Mouse (Mus musculus) erythroblast, embryonic 14.5 days (primary cell): Measurements from ENCODE around the gene Suv39h1. TPM values are rescaled to one million over a fixed set of nuclear protein-coding genes. Genes with fewer than 3 reads are reported as not detected.
"Not testable (repeated sequence)": the region's sequence is repeated elsewhere in the genome, so short reads cannot be mapped to it uniquely, and the experiment has no call there.

Source experiments
- H3K27me3 ChIP-seq: 2 replicates; pipeline ENCODE4 v1.6.1; 2012; ENCODE audit warnings: inconsistent platforms; ENCODE audit not compliant: control insufficient read depth
- H3K36me3 ChIP-seq: 2 replicates; pipeline ENCODE4 v1.6.1; 2012; ENCODE audit warnings: mild to moderate bottlenecking, inconsistent platforms; ENCODE audit not compliant: control insufficient read depth
- H3K4me1 ChIP-seq: 2 replicates; pipeline ENCODE4 v1.6.1; 2012; ENCODE audit warnings: inconsistent platforms; ENCODE audit not compliant: control insufficient read depth
- H3K4me3 ChIP-seq: replicated peaks from 2 replicates; pipeline ENCODE3; 2012; ENCODE audit warnings: moderate library complexity, mild to moderate bottlenecking, inconsistent platforms
- H3K9me3 ChIP-seq: 2 replicates; pipeline ENCODE4 v1.6.1; 2012; ENCODE audit warnings: low read length, inconsistent platforms, mixed read lengths; ENCODE audit not compliant: control insufficient read depth
- GATA1 ChIP-seq: IDR thresholded peaks from 2 replicates; pipeline ENCODE4 v1.6.1; 2012; ENCODE audit warnings: low read length, inconsistent platforms, mixed read lengths
- TAL1 ChIP-seq: IDR thresholded peaks from 3 replicates; pipeline ENCODE4 v1.6.1; 2012; ENCODE audit warnings: low read length, inconsistent platforms, mixed read lengths
- polyA plus RNA-seq: library from polyadenylated mRNA; stranded (reverse); fragments of >175 nt; gene quantifications from 2 replicates; pipeline ENCODE4 v1.2.3, GENCODE M21; 2012

The Suv39h1 gene
- polyA plus RNA-seq, 1 experiment: 1.1 TPM

GRCm38 (mm10) chrX:8033009-8033408, 41.6 kb downstream of the Suv39h1 start:
- Histone ChIP-seq H3K4me3 (no peak overlapping the region), H3K36me3 (no peaks in the 10 kb centered on the region), H3K9me3 (no peaks in the 10 kb centered on the region), H3K27me3 (no peaks in the 10 kb centered on the region; the same call in 1 of the 2 replicates), H3K4me1 (no peaks in the 10 kb centered on the region)
- TF ChIP-seq TAL1 (no peak), GATA1 (no peak)

GRCm38 (mm10) chrX:8026811-8027210, 47.7 kb downstream of the Suv39h1 start:
- TF ChIP-seq GATA1 (no peak), TAL1 (no peak)
- H3K4me1 ChIP-seq: no peaks in the 10 kb centered on the region

GRCm38 (mm10) chrX:8024795-8025194, 49.8 kb downstream of the Suv39h1 start:
- Histone ChIP-seq H3K27me3 (no peaks in the 10 kb centered on the region), H3K4me3 (no peak overlapping the region), H3K4me1 (no peaks in the 10 kb centered on the region), H3K9me3 (no peaks in the 10 kb centered on the region), H3K36me3 (no peaks in the 10 kb centered on the region)
- TF ChIP-seq GATA1 (no peak), TAL1 (no peak)

More at GRCm38 (mm10) chrX:8026811-8027210, 47.7 kb downstream of the Suv39h1 start:
- no peaks in the 10 kb centered on the region for H3K9me3 ChIP-seq
- no peak overlapping the region for H3K4me3 ChIP-seq
- no peaks in the 10 kb centered on the region for H3K36me3 ChIP-seq
- no peaks in the 10 kb centered on the region; the same call in 1 of the 2 replicates for H3K27me3 ChIP-seq

GRCm38 (mm10) chrX:8020111-8020778, 54.3 kb downstream of the Suv39h1 start:
- H3K36me3 ChIP-seq: no peaks in the 10 kb centered on the region
- H3K4me3 ChIP-seq: no peak overlapping the region
- no peaks in the 10 kb centered on the region for H3K9me3 ChIP-seq
- no peaks in the 10 kb centered on the region for H3K27me3 ChIP-seq
- no peaks in the 10 kb centered on the region for H3K4me1 ChIP-seq
- TF ChIP-seq GATA1 (no peak), TAL1 (no peak)

GRCm38 (mm10) chrX:8018286-8018685, 56.3 kb downstream of the Suv39h1 start, which contains the start of gene Glod5:
Glod5 (minus strand) TSS chrX:8018492.
- Histone ChIP-seq H3K9me3 (no peaks in the 10 kb centered on the region), H3K36me3 (no peaks in the 10 kb centered on the region), H3K4me1 (no peaks in the 10 kb centered on the region), H3K27me3 (no peaks in the 10 kb centered on the region), H3K4me3 (no peak within 1 kb of the TSS)
- TF ChIP-seq GATA1 (no peak), TAL1 (no peak)

- TF ChIP-seq GATA1 (no peak), TAL1 (no peak)
- no peaks in the 10 kb centered on the region for H3K27me3 ChIP-seq
- H3K9me3 ChIP-seq: no peaks in the 10 kb centered on the region
Observed at GRCm38 (mm10) chrX:8017142-8017541, 57.4 kb downstream of the Suv39h1 start.

GRCm38 (mm10) chrX:8015675-8016074, 58.9 kb downstream of the Suv39h1 start:
- H3K27me3 ChIP-seq, H3K4me3 ChIP-seq, H3K36me3 ChIP-seq, H3K4me1 ChIP-seq, H3K9me3 ChIP-seq: not testable (repeated sequence)

More at GRCm38 (mm10) chrX:8017142-8017541, 57.4 kb downstream of the Suv39h1 start:
- no peak overlapping the region for H3K4me3 ChIP-seq
- no peaks in the 10 kb centered on the region for H3K36me3 ChIP-seq
- no peaks in the 10 kb centered on the region for H3K4me1 ChIP-seq

- H3K36me3 ChIP-seq: no peaks in the 10 kb centered on the region
- TF ChIP-seq GATA1 (no peak), TAL1 (no peak)
- peaks cover 4% of the 10 kb centered on the region for H3K4me1 ChIP-seq
- H3K9me3 ChIP-seq: no peaks in the 10 kb centered on the region
- no peaks in the 10 kb centered on the region for H3K27me3 ChIP-seq
- H3K4me3 ChIP-seq: no peak overlapping the region
Observed at GRCm38 (mm10) chrX:8013569-8014314, 60.8 kb downstream of the Suv39h1 start.

GRCm38 (mm10) chrX:8013157-8013556, 61.4 kb downstream of the Suv39h1 start:
- no peak for TF ChIP-seq GATA1
- H3K4me1 ChIP-seq: peaks cover 9% of the 10 kb centered on the region
- no peaks in the 10 kb centered on the region for H3K9me3 ChIP-seq
- no peaks in the 10 kb centered on the region for H3K36me3 ChIP-seq
- no peaks in the 10 kb centered on the region for H3K27me3 ChIP-seq
- no peak overlapping the region for H3K4me3 ChIP-seq

Other genes with a start within 250 kb of the Suv39h1 start
- 36.0 and 44.0 TPM in 2 replicates for gene Otud5, start 233.4 kb downstream of the Suv39h1 start, polyA plus RNA-seq
- gene Pim2, start 196.5 kb downstream of the Suv39h1 start, polyA plus RNA-seq: 0.60 and 0.94 TPM in 2 replicates
- 4.4 and 4.8 TPM in 2 replicates for gene Slc35a2, start 190.7 kb downstream of the Suv39h1 start, polyA plus RNA-seq
- 14.0 and 16.6 TPM in 2 replicates for gene Pqbp1, start 175.5 kb downstream of the Suv39h1 start, polyA plus RNA-seq
- 22.8 and 32.9 TPM in 2 replicates for gene Timm17b, start 175.4 kb downstream of the Suv39h1 start, polyA plus RNA-seq
- gene Gm10491, start 166.9 kb downstream of the Suv39h1 start, polyA plus RNA-seq: not detected in 2 replicates
- gene Gm10490, start 165.2 kb downstream of the Suv39h1 start, polyA plus RNA-seq: not detected in 2 replicates
- 0.02 TPM in 1 of 2 replicates, not detected in the other for gene Pcsk1n, start 154.9 kb downstream of the Suv39h1 start, polyA plus RNA-seq
- 0.06 TPM in 1 of 2 replicates, not detected in the other for gene Eras, start 146.2 kb downstream of the Suv39h1 start, polyA plus RNA-seq
- gene Hdac6, start 126.9 kb downstream of the Suv39h1 start, polyA plus RNA-seq: 0.57 and 0.97 TPM in 2 replicates
- 36.7 and 43.1 TPM in 2 replicates for gene Gata1, start 96.7 kb downstream of the Suv39h1 start, polyA plus RNA-seq
- not detected in 2 replicates for gene Glod5, start 56.3 kb downstream of the Suv39h1 start, polyA plus RNA-seq
- 2.2 and 2.8 TPM in 2 replicates for gene Was, start 15.7 kb upstream of the Suv39h1 start, polyA plus RNA-seq
- 0.95 and 1.1 TPM in 2 replicates for gene Wdr13, start 58.1 kb upstream of the Suv39h1 start, polyA plus RNA-seq
- gene Rbm3, start 71.1 kb upstream of the Suv39h1 start, polyA plus RNA-seq: 9.4 and 12.0 TPM in 2 replicates
- 0.32 and 0.50 TPM in 2 replicates for gene Tbc1d25, start 101.4 kb upstream of the Suv39h1 start, polyA plus RNA-seq
- 0.47 and 0.57 TPM in 2 replicates for gene Ebp, start 118.8 kb upstream of the Suv39h1 start, polyA plus RNA-seq
- gene Porcn, start 131.8 kb upstream of the Suv39h1 start, polyA plus RNA-seq: 0.05 and 0.06 TPM in 2 replicates
- 4.6 and 6.7 TPM in 2 replicates for gene Ftsj1, start 177.6 kb upstream of the Suv39h1 start, polyA plus RNA-seq
- gene Slc38a5, start 196.4 kb upstream of the Suv39h1 start, polyA plus RNA-seq: 21.1 and 28.4 TPM in 2 replicates